Mouse (Mus musculus) kidney, postnatal 4 days (tissue): Measurements from ENCODE around the gene Mnat1.
A peak's percentile ranks its signal among the peaks of the same experiment; 100 is the strongest.
"Not testable (repeated sequence)": the region's sequence is repeated elsewhere in the genome, so short reads cannot be mapped to it uniquely, and the experiment has no call there.

Experiments
- DNase-seq, 2 experiments: peaks; one replicate each; pipeline ENCODE4 v3.0.0; 2021; ENCODE audit warnings: mixed read lengths in 2 of 2

The Mnat1 gene

DNA sequence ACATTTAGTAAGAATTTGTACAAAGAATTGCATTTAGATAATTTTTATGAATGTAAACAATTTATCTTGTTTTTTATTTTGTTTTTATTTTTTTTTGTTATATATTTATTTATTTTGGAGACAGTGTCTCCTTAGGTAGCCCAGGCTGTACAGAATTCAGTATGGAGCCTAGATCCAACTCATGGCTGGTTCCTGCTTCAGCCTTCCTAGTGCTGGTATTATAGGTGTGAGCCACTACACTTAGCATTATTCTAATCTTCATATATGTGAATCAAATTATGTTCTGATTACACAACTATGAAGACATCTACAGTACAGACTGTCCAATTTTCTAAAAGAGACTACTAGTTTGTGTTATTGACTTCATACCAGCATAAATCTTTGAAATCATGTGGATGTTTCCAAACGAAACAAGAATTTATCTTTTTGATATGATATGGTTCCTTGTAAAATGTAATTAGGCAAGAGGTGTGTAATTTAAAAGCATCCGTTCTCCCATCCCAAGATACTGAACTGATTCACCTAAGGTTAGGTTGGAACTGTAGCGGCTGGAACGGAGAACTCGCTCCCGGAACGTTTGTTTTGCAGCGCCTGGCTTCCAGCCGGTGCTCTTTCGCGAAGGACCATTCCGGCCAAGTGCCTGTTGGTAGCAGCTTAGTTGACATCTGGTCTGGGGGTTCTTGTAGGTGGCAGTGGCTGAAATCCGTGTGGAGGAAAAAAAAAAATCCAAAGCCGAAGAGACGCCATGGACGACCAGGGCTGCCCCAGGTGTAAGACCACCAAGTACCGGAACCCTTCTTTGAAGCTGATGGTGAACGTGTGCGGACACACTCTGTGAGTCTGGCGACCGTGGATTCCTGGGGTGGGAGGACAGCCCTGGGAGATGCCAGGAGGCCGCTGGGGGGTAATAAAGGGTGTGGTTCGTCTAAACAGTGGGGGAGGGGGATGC is at the start of gene Mnat1:
TSS of gene Mnat1 (plus strand) at position 625 of the 949 bp plus-strand sequence.
- peak; percentile 88 to 90 for DNase-seq

DNA sequence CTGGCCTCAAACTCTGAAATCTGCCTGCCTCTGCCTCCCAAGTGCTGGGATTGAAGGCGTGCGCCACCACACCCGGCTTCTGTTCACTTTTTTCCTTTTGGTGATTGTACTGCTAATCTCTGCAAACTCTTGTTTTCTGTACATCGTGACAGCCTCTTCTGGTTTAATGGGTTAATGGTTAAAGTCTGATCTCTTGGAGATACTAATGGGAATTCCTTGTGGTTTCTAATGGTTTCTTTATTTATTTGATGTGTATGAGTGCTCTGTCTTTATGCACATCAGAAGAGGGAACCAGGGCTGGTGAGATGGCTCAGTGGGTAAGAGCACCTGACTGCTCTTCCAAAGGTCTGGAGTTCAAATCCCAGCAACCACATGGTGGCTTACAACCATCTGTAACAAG is 41.7 kb upstream of the Mnat1 start:
- DNase-seq: not testable (repeated sequence)

DNA sequence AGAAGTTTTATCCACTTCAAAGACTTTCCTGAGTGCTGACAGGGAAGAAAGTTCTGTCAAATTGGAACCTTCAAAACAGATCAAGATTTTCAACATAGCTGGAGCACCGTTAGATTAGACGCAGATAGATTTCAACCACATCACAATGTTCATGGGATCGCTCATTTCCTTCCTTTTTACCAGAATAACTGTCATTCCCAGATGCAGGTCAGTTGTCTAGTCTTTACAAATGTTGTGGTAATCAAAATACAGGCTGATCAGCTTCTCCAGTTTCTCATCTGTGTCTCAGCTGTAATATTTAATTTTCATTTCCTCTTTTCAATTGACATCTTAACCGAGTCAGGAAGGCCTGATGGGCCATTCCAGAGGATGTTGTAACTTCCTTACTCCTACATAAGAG is 39.7 kb upstream of the Mnat1 start:
- DNase-seq: no peak

DNA sequence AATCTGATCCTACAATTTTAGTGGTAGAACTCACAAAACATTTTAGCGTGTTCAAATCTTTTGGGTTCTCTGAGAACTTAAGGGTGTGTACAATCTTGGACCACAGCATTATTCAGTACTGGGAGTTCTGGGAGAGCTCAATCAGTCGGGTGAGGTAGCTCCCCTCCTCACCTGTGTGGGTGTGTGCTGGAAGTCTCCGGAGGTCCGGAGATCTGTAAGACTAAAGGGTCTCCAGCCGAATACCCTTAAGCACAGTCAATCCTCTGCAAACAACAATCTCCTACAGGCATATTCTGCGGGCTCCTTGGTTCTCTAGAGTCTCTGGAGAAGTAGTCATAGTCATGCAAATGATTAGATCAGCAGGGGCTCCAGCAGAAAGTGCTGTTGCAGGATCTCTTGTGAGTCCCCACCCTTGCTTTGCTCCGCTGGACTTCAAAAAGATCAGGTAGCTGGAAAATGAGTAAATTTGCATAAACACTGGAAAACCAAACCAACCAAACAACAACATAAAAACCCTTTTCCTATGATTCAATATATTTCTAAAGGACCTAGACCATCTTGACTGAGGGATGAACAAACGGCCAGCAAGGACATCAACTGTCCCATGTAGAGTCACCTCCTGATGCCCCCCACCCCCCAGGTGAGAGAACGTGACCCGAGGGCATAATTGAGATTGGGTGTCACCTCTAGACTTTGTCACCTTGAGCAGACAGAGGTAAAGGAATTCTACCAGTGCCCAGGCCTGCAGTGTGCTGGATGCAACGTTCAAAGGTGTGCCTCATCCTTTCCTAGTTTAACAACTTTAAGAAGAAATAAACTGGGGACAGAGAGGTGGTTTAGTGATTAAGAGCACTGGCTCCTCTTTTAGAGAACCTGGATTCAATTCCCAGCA is 37.5 kb upstream of the Mnat1 start:
- no peak for DNase-seq

DNA sequence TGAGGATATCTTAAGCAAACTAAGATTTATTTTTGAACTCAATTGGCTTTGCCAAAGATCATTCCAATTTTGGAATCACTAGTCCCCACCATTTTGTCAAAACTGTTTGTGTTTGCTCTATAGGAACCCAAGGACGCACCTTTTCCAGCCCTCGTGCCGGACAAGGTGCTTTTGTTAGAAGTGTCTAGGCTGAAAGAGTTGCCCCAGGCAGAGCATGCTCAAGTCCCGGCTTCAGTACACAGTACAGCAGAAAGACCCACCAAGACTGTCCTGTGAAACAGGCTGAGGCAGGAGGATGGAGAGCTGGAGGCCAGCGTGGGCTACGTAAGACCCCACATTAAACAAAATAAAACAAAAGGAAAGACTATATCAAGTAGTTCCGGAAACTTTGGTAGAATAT is 36.4 kb upstream of the Mnat1 start:
- DNase-seq: no peak

DNA sequence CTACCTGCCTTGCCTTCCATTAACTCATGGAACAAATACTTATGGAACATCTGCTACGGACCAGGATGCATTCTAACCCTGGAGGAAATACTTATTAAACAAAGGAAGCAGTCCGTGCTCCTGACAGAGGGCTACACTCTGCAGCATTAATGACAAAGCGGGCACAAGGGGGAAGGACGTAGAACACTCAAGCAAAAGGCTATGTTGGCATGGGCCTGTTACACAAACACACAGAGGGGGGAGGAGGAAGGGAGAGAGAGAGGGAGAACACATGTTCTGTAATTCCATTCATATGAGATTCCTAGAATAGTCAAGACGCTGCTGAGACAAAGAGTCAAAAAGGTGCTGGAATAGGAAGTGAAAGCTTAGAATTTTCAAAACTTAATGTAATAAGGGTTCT is 35.0 kb upstream of the Mnat1 start:
- no peak for DNase-seq

DNA sequence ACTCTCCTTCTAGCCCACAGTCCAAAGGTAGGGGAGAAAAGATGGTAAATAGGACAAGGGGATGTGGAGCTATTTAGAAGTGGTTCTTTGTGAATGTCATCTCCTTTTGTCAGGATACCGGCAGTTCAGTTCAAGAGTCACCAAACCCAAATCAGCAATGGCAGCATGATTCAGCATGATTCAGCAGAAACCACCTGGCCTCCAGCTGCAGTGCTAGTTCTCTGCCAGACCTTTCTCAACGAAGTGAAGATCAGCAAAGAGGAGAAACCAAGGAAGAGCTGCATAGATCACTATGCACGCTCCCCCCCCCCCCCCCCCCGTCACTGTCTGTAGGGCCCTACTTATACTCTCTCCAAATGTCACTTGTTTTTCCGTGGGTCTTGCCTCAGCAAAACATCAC is 34.6 kb upstream of the Mnat1 start:
- no peak for DNase-seq

DNA sequence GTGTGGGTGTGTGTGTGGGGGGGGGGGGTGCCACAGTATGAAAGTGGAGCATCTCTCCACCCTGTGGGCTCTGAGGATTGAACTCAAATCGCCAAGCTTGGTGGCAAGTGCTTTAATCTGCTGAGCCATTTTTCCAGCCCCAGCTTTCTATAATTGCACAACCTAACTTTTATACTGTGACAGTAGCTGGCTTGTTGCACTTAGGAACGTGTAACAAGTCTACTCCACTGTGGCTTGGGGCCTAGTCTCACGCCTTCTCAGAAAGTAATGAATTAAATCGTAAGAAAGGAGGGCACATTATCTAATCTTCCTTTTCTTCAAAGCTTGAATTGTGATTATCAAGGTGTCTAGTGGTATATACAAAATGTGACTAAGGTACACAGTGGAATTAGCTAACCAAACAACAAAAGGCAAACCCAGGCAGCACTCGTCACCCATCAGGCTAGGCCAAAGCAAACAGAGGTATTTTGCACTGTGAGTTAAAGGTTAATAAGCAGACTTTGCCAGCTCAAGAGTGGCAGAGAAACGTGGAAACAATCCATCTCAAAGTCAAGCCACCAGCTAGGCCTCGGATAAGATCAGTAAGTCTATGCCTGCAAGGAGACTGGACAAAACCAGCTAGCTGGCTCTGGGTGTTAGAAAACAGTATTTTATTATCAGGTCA is 32.7 kb upstream of the Mnat1 start:
- no peak for DNase-seq

DNA sequence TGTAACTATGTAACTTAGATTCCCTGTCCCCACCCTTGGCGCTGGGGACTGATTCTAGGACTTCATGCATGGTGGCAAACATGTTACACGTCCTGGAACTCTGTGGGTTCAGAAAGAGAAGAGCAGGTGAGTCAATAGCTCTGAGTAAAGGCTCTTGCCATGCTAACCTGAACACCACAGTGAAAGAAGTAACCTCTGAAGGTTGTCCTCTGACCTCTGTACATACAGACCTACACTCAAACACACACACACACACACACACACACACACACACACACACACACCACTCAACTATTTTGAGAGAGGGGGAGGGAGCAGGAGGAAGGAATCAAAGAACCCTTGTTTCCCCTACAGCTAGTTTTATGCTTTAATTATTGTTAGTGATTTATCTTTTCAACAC is 29.3 kb upstream of the Mnat1 start:
- no peak for DNase-seq

DNA sequence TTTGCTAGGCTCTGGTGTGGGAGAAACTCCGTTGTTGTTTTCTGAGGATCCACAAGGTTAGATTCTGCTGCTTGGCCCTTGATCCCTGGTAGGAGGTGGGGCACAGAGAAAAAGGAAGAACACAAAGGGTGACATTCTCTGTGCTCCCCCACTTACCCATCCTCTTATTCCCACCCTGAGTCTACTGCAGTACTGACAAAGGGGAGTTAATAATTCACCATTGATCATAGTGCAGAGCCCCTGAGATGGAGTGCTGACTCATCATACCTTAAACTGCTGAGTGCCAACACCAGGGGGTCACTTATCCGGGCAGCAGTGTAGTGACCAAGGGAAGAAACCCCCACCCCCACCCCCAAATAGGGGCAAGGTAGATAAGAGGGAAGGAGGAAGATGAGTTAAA is 28.9 kb upstream of the Mnat1 start:
- no peak for DNase-seq

DNA sequence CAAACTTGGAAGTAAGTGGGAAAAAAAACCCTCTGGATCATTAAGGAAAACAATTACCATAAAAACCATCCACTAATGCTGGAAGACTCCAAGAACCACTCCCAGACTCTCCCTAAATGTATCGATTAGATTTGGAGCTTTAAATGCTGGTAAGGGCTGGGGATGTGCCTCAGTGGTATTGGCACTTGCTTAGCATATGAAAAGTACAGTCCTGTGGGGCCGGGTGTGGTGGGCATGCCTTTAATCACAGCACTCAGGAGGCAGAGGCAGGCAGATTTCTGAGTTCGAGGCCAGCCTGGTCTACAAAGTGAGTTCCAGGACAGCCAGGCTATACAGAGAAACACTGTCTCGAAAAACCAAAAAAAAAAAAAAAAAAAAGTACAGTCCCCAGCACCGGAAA is 27.3 kb upstream of the Mnat1 start:
- DNase-seq: not testable (repeated sequence)

DNA sequence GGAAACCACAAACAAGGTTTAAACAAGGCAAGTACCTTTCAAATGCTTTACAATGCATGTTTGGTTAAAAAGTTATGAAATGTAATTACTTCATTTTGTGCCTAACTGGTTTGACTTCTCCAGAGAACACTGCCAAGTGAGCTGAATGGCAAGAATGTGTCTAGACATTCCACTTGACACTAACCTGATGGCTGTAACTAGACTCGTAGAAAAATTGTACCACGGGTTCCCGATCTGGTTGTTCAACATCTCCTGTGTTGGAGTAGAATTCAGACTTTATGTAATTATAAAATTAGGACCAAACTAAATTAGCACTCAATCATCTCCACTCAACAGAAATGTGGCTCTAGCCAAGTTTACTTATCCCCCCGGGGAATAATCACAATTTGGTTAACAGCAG is 24.9 kb upstream of the Mnat1 start:
- DNase-seq: no peak

DNA sequence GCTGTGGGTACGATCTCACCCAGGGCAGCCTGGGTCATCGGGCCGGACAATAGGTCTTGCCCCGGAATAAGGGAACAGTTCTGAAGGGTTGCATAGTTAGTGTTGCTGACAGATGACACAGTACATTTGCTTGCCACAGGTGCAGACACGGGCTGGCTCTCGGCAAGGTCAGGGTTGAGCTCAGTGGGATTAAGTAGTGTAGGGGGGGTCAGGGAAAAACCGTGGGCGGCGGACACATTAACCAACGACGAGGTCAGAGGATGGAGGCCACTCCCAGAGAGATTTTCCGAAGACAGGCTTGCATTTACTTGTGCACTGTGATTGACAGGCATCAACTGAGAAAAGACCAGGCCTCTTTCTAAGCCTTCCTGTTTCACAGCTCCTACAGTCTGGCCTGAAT is 19.8 kb upstream of the Mnat1 start:
- no peak for DNase-seq

DNA sequence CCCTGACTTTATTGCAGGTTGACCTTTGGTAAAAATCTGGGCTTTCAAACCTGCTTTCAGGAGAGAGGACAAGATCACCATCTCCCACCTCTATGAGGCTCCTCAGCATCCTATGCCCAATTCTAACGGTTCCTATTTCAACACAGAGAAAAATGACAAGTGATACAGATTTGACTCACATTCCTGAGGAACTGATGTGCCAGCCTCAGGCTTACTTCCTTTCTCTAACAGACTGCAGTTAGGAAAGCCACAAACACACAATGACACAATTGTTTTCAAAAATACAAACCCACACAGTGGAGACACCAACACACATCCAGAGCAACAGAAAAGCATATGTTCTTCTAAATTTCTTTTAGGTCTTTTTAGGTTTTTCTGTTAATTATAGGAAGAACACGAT is 15.7 kb upstream of the Mnat1 start:
- no peak for DNase-seq

DNA sequence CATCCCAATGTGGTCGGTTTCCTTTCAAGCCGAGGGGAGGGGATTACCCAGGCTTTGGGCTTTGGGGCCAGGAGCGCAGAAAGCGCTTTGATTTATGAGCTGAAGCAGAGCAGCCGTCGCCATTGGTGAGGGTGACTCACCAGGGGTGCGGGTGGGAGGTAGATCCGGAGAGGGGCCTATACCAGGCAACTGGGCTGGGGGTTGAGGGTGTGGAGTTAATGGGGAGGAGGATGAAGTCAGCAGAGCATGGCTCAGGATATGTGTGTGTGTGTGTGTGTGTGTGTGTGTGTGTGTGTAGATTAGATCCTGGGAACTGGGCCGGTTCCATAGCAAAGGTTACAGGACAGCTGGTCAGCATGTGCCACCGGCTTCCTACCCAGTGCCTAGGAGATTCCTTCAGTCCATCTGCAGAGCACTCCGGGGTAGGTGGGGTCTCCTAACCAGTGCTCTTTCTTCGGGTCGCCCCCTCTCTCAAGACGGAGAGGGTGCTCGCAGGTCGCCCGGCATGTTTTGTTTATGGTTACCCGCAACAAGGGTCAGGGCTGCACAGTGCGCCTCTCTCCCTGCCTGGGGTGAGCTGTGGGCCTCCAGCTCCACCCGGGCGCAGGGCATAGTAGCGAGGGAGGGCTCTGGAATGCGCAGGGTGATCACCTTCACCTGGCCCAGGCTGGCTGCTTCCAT is 12.9 kb upstream of the Mnat1 start:
- DNase-seq: peak; percentile 57 to 72

DNA sequence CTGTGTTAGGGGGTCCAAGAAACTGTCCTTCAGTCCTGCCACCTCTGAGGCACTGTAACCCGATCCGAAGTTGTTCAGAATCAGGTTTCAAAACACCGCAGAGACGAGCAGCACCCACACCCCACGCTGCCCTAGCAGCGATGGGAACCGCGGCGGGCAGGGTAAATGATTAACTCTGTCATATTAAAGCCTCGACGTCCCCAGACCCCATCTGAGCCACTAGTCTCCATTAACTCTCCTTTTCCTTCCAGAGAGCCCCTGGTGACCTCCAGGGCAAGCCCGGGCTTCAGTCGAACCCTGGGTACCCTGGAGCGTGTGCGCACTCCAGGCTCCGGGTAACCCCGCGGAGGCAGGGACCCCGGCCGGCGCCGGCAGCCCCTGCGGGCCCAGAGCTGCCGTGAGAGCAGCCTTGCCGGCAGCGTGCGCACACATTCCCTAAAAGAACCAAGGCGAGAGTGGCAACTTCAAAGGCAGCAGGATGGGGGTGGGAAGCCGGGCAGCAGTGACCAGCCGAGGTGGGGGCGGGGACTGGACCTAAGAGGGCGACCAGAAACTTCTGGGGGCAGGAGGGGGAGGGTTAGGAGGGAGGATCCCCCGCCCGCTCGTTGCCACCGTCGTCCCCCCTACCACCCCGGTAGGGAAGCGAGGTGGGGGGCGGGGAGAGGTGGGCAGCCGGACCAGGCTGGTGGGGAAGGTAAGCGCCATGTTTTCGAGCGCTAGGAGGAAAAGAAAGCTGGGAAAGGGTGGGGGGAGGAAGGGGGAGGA is 11.8 kb upstream of the Mnat1 start:
- peak; percentile 76 to 85 for DNase-seq

DNA sequence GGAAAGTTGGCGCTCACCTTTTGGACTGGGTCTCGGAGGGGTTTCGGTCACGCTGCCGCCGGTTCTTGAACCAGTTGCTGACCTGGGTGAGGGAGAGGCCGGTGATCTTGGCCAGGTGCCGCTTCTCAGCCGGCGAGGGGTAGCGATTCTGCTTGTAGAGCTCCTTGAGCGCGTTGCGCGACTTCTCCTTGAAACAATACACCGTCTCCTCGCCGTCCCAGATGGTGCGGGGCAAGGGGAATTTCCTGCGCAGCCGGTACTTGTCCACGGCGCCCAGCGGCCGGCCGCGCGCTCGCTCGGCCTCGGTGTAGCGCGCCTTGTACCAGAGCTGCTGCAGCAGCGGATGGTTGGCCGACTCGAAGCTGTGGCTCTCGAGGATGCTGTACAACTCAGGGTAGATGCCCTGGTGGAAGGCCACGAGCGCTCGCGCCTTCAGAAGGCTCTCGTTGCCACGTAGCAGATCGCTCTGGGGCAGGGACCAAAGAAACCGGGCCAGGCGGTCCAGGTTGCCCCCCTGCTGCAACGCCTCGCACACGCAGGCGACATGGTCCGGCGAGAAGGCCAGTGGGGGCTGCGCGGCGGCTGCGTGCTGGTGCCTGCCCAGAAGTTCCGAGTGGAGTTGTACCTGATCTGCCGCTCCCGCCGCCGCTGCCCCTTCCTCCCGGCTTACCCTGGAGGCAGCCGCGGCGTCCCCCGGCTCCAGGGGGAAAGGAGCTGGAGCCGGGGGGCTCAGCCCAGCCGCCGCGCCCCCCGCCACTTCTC is 11.0 kb upstream of the Mnat1 start:
- peak; percentile 60 to 75 for DNase-seq

DNA sequence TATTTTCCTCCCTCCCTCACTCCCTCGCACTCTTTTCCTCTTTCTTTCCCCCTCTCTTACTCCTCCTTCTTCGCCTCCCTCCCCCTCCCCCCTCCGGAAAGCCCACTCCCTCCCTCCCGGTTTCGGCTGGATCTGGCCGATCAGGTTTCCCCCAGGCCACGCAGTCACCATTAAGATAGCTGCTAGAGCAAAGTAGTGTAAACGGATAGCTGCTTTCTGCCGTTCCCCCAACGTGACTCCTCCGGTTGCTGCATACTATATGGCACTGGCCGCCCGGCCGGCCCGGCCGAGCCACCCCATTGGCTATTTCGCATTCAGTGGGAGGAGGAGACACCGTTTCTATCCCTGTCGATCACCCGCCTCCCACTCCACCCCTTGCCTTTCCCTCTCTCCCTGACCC is 10.3 kb upstream of the Mnat1 start, which contains the start of gene Six4:
TSS of gene Six4 (minus strand) at position 261 of the 400 bp plus-strand sequence.
- peak; percentile 79 to 88 for DNase-seq

DNA sequence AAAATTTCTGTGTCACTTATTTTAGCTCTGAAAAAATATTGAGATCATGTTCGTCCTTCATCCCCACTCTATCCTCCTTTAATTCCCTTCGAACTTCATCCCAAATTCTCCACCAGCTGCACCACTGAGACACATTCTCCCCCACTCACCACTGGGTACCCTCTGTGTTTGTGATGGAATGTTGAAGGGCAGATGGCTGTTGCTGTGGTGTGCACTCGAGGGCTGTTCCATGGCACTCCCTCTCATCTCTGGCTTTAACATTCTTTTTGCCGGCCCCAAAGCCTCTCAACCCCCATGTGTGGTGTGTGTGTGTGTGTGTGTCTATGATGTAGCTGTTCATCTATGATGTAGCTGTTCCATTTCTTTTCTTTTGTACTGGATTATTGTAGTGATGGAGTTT is 1.7 kb downstream of the Mnat1 start:
- no peak for DNase-seq

DNA sequence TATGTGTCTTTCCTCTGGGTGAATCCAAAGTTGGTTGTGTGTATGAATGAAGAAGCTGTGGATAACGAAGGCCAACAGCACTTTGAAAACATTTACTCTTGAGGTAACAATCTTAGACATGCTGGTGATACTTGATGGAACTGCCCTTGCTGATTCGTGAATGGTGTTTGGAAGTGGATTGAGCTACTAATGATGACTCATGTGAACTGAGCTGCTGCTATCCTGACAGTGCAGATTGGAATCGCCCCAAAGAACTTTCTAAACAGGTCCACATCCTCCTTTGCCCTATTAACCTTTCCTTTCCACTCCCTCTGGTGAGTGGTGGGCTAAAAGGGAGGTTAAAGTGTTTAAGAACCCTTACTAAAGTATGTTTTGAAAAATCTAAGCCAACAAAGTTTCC is 17.2 kb downstream of the Mnat1 start:
- no peak for DNase-seq

DNA sequence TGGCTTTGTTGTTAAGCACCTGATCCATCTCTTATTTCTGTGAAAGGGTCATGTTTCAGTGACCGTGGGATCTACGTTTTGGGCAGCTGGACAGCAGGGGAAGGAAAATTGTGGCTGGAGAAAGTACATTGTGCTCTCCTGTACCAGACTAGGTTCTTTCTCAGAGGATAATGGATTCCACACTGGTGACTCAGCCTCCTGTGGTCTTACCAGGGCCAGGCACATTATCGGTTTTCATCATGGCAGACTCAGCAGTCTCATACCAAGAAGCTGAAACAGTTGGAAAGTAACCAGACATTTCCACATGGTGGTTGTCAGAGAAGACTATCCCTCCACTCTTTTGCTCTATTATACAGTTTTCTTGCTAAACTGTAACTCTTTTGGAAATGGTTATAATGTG is 23.7 kb downstream of the Mnat1 start:
- no peak for DNase-seq
